In the genomic region with DNA sequence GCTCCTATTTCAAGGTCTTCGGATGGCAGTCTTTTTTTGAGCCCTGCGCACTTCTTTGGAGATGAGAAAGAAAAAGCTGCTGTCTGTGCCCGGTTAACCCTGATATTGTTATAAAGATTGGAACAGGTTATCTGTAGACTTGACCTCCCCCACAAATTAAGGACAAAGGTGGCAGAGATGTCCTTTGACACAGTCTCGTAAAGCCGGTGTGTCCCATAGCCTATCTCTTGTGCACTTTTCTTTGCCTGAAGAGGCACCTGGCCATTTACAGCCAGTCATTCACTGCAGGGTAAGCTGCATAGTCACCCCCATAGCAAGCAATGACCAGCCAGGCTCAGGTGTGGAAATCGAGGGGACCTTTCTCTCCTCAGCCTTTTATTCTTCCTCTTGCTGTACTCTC, we compare ENCODE assay signal across 8 mouse cellular contexts. TPM values are rescaled to one million over a fixed set of nuclear protein-coding genes. Genes with fewer than 3 reads are reported as not detected.
A peak's percentile ranks its signal among the peaks of the same experiment; 100 is the strongest.
DNase-seq lines count a peak whose midpoint lies in the region; ATAC-seq lines count a peak whose summit lies in the region.

No protein-coding gene starts in this region.

- ATAC-seq in kidney, embryonic 15.5 days (replicated peaks; ENCODE audit: low FRiP score), result no peak
- ATAC-seq in embryonic facial prominence, embryonic 11.5 days (replicated peaks; ENCODE audit: insufficient number of reproducible peaks, low FRiP score, low TSS enrichment, low read depth), result no peak
- no peak for ATAC-seq in hindbrain, embryonic 16.5 days
- no peak for ATAC-seq in midbrain, embryonic 14.5 days (ENCODE audit: low FRiP score, low TSS enrichment)
- ATAC-seq in activated CD4-positive, CD25-positive, alpha-beta regulatory T cell, adult 4 months, result no peak

- H3K4me3 ChIP-seq in kidney, embryonic 15.5 days (replicated peaks), result peak overlapping the region; percentile 75
- H3K4me3 ChIP-seq in embryonic facial prominence, embryonic 11.5 days (ENCODE audit: low read depth, low read length), result peak overlapping the region; percentile 71
- H3K4me3 ChIP-seq in hindbrain, embryonic 16.5 days (ENCODE audit: low read length), result peak overlapping the region; percentile 78
- H3K4me3 ChIP-seq in midbrain, embryonic 14.5 days (replicated peaks; ENCODE audit: low read depth, low read length), result peak overlapping the region; percentile 68

- no peak for DNase-seq in kidney, adult 11 months
- DNase-seq in embryonic facial prominence, embryonic 11.5 days (ENCODE audit: low spot score), result no peak
- no peak for DNase-seq in midbrain, embryonic 14.5 days
- no peak for DNase-seq in left cerebral cortex, adult 11 months (ENCODE audit: low spot score)
- no peak for DNase-seq in spleen, postnatal 14 days (ENCODE audit: low spot score in 2 of 2)

- peak overlapping the region; percentile 72 for H3K4me2 ChIP-seq in kidney, embryonic 15.5 days
- peak overlapping the region; percentile 71 for H3K4me2 ChIP-seq in embryonic facial prominence, embryonic 11.5 days (ENCODE audit: low read depth, low read length)
- peak overlapping the region; percentile 76 for H3K4me2 ChIP-seq in hindbrain, embryonic 16.5 days (ENCODE audit: low read length)
- peak overlapping the region; percentile 74 for H3K4me2 ChIP-seq in midbrain, embryonic 14.5 days (ENCODE audit: low read length)

- peaks cover 7% of the 10 kb centered on the region for H3K4me1 ChIP-seq in kidney, embryonic 15.5 days
- no peaks in the 10 kb centered on the region for H3K4me1 ChIP-seq in embryonic facial prominence, embryonic 11.5 days (ENCODE audit: control insufficient read depth, insufficient read depth, low read length)
- H3K4me1 ChIP-seq in hindbrain, embryonic 16.5 days (ENCODE audit: control insufficient read depth, insufficient read depth, low read depth, low read length), result peaks cover 9% of the 10 kb centered on the region
- peaks cover 9% of the 10 kb centered on the region for H3K4me1 ChIP-seq in midbrain, embryonic 14.5 days (ENCODE audit: control insufficient read depth, insufficient read depth, low read length)

- WGBS in kidney, embryonic 15.5 days, result 33% methylated on average over 6 of the region's 6 CpGs
- WGBS in embryonic facial prominence, embryonic 11.5 days, result 50% methylated on average over 6 of the region's 6 CpGs
- 43% methylated on average over 6 of the region's 6 CpGs for WGBS in hindbrain, embryonic 16.5 days
- 43% methylated on average over 6 of the region's 6 CpGs for WGBS in midbrain, embryonic 14.5 days

- H3K27me3 ChIP-seq in kidney, embryonic 15.5 days, result no peaks in the 10 kb centered on the region
- H3K27me3 ChIP-seq in embryonic facial prominence, embryonic 11.5 days (ENCODE audit: control insufficient read depth, insufficient read depth, low read length), result no peaks in the 10 kb centered on the region
- H3K27me3 ChIP-seq in hindbrain, embryonic 16.5 days (replicated peaks; ENCODE audit: control insufficient read depth, insufficient read depth, low read length), result no peaks in the 10 kb centered on the region
- no peaks in the 10 kb centered on the region for H3K27me3 ChIP-seq in midbrain, embryonic 14.5 days (ENCODE audit: control insufficient read depth, insufficient read depth, low read length)

- no peaks in the 10 kb centered on the region for H3K36me3 ChIP-seq in kidney, embryonic 15.5 days
- H3K36me3 ChIP-seq in embryonic facial prominence, embryonic 11.5 days (replicated peaks; ENCODE audit: control insufficient read depth, insufficient read depth, low read depth, low read length), result no peaks in the 10 kb centered on the region
- H3K36me3 ChIP-seq in hindbrain, embryonic 16.5 days (ENCODE audit: control insufficient read depth, insufficient read depth, low read length), result no peaks in the 10 kb centered on the region
- no peaks in the 10 kb centered on the region for H3K36me3 ChIP-seq in midbrain, embryonic 14.5 days (ENCODE audit: control insufficient read depth, insufficient read depth, low read length)

- peak overlapping the region; percentile 60 for H3K9ac ChIP-seq in kidney, embryonic 15.5 days
- H3K9ac ChIP-seq in embryonic facial prominence, embryonic 11.5 days (replicated peaks; ENCODE audit: low read length), result peak overlapping the region; percentile 71
- H3K9ac ChIP-seq in hindbrain, embryonic 16.5 days (ENCODE audit: low read depth, low read length), result peak overlapping the region; percentile 76
- peak overlapping the region; percentile 61 for H3K9ac ChIP-seq in midbrain, embryonic 14.5 days (replicated peaks; ENCODE audit: low read length)

- 0 out of 2 replicates have a peak overlapping the region, but pooled peaks have one; percentile 65 for H3K27ac ChIP-seq in kidney, embryonic 15.5 days
- no peak overlapping the region for H3K27ac ChIP-seq in embryonic facial prominence, embryonic 11.5 days (replicated peaks; ENCODE audit: low read depth, low read length)
- H3K27ac ChIP-seq in hindbrain, embryonic 16.5 days (ENCODE audit: low read depth, low read length), result no peak overlapping the region
- no peak overlapping the region for H3K27ac ChIP-seq in midbrain, embryonic 14.5 days (replicated peaks; ENCODE audit: low read depth, low read length)

- no peaks in the 10 kb centered on the region for H3K9me3 ChIP-seq in kidney, embryonic 15.5 days (replicated peaks)
- no peaks in the 10 kb centered on the region for H3K9me3 ChIP-seq in embryonic facial prominence, embryonic 11.5 days (replicated peaks; ENCODE audit: control insufficient read depth, low read length)
- H3K9me3 ChIP-seq in hindbrain, embryonic 16.5 days (ENCODE audit: control insufficient read depth, low read length), result no peaks in the 10 kb centered on the region
- no peaks in the 10 kb centered on the region for H3K9me3 ChIP-seq in midbrain, embryonic 14.5 days (ENCODE audit: control insufficient read depth, low read length)

RNA-seq across cellular contexts. Expression of a gene that starts 0.8 kb away (rescaled TPM):
- polyA plus RNA-seq in kidney, embryonic 15.5 days (2015; fragmentation: Nextera tagmentation; extraction: Ambion mirVana), result 50.0 and 51.8 TPM in 2 replicates
- polyA plus RNA-seq in embryonic facial prominence, embryonic 11.5 days (2014; fragmentation: Nextera tagmentation; extraction: Ambion mirVana), result 30.8 and 34.5 TPM in 2 replicates
- polyA plus RNA-seq in hindbrain, embryonic 16.5 days (2015; fragmentation: Nextera tagmentation; extraction: Ambion mirVana), result 48.7 and 51.3 TPM in 2 replicates
- 26.8 and 33.8 TPM in 2 replicates for polyA plus RNA-seq in midbrain, embryonic 14.5 days (2014; fragmentation: Nextera tagmentation; extraction: Ambion mirVana)
- polyA plus RNA-seq in activated CD4-positive, CD25-positive, alpha-beta regulatory T cell, adult 4 months (2017; shearing (Covaris generic)), result 10 to 100 TPM; 36.2 to 41.8 TPM

RNA-seq across cellular contexts. Expression of a gene that starts 13.5 kb away (rescaled TPM):
- polyA plus RNA-seq in kidney, embryonic 15.5 days (2015; fragmentation: Nextera tagmentation; extraction: Ambion mirVana), result 50.1 and 51.0 TPM in 2 replicates
- polyA plus RNA-seq in embryonic facial prominence, embryonic 11.5 days (2014; fragmentation: Nextera tagmentation; extraction: Ambion mirVana), result 44.1 and 48.4 TPM in 2 replicates
- polyA plus RNA-seq in hindbrain, embryonic 16.5 days (2015; fragmentation: Nextera tagmentation; extraction: Ambion mirVana), result 44.6 and 48.0 TPM in 2 replicates
- 37.6 and 45.3 TPM in 2 replicates for polyA plus RNA-seq in midbrain, embryonic 14.5 days (2014; fragmentation: Nextera tagmentation; extraction: Ambion mirVana)
- 10 to 100 TPM; 44.6 to 46.2 TPM for polyA plus RNA-seq in activated CD4-positive, CD25-positive, alpha-beta regulatory T cell, adult 4 months (2017; shearing (Covaris generic))

RNA-seq across cellular contexts. Expression of a gene that starts 26.5 kb away (rescaled TPM):
- polyA plus RNA-seq in kidney, embryonic 15.5 days (2015; fragmentation: Nextera tagmentation; extraction: Ambion mirVana), result 25.5 and 27.6 TPM in 2 replicates
- 36.2 and 37.9 TPM in 2 replicates for polyA plus RNA-seq in embryonic facial prominence, embryonic 11.5 days (2014; fragmentation: Nextera tagmentation; extraction: Ambion mirVana)
- polyA plus RNA-seq in hindbrain, embryonic 16.5 days (2015; fragmentation: Nextera tagmentation; extraction: Ambion mirVana), result 36.8 and 52.8 TPM in 2 replicates
- polyA plus RNA-seq in midbrain, embryonic 14.5 days (2014; fragmentation: Nextera tagmentation; extraction: Ambion mirVana), result 53.8 and 68.1 TPM in 2 replicates
- polyA plus RNA-seq in activated CD4-positive, CD25-positive, alpha-beta regulatory T cell, adult 4 months (2017; shearing (Covaris generic)), result 1 to 10 TPM; 4.0 to 5.4 TPM
